Mouse (Mus musculus): ENCODE measurements at regions not wholly inside any gene's neighbourhood (a gene's known extent, or its start where the extent isn't known, plus 50 kb on each side); places are given as distances from the start of the nearest gene placed in this dataset.

- TF ChIP-seq CTCF (IDR thresholded peaks at IDR 0.05; ENCODE audit: low read depth) (no peak), EP300 (optimal IDR thresholded peaks at IDR 0.05) (no peak)
Observed at GRCm38 (mm10) chr15:96180036-96180435, 107.3 kb upstream of the Arid2 start.

Measured in stomach, postnatal 0 days (tissue).